Mouse (Mus musculus): ENCODE data around the gene Wfdc12.
"Not testable (repeated sequence)": the region's sequence is repeated elsewhere in the genome, so short reads cannot be mapped to it uniquely, and the experiment has no call there.

Wfdc12 gene

DNA sequence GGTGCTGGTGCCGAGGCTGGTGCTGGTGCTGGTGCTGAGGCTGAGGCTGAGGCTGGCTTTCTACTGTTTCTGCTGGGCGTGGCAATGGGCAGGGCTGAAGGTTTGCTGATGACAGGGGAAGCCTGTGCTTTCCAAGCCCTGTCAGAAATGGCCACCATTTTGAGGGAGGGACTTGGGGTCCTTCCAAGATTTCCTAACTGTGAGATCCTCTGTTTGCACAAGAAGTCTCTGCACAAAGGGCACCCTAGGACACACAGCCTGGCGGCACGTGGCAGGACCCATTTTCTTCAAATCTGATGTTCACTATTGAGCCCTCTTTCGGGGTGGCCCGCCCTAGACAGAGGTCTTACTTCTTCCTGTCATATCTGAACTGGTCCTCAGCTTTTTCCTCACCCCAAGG lies at the start of gene Wfdc12:
TSS of gene Wfdc12 (minus strand) at position 33 of the 400 bp plus-strand sequence.
- no peak for DNase-seq (ENCODE audit: low spot score)

DNA sequence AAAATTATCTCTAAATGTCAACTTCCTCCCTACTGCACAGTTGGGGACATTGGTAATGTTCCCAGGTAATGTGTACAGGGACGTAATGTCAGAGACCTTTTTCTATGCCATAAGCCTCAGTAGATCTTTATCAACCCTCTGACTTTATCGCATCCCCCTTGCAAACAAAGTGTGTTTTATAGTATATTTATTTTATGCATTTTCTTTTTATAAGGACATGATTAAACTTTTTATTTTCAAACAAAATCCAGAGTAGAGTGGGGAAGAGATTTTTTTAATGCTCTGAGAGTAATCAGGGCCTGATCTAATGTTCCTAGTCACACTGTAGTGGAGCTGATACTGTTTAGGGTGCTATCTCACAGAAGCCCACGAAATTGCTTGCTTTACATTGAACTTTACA lies 48.0 kb upstream of the Wfdc12 start, which contains the start of gene Svs2:
TSS of gene Svs2 (minus strand) at position 101 of the 400 bp plus-strand sequence.
- no peak for DNase-seq (ENCODE audit: low spot score)

DNA sequence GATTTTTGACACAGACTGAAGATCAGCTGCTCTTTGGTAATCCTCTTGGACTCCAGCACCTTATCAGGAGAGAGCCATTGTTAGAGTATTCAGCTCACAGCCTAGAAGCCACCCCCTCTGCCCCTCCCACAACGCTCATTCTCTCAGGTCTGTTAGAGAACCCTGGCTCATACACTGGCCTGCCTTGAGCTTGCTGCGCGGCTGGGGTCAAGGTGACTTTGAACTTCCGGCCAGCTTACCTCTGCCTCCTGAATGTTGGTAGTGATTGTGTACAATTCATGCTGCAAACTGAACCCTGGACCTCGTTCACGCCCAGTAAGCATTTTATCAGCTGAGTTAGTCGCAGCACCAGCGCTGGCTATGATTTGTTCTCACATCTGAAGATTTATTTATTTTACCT lies 42.3 kb upstream of the Wfdc12 start:
- DNase-seq (ENCODE audit: low spot score): peak; percentile 27

DNA sequence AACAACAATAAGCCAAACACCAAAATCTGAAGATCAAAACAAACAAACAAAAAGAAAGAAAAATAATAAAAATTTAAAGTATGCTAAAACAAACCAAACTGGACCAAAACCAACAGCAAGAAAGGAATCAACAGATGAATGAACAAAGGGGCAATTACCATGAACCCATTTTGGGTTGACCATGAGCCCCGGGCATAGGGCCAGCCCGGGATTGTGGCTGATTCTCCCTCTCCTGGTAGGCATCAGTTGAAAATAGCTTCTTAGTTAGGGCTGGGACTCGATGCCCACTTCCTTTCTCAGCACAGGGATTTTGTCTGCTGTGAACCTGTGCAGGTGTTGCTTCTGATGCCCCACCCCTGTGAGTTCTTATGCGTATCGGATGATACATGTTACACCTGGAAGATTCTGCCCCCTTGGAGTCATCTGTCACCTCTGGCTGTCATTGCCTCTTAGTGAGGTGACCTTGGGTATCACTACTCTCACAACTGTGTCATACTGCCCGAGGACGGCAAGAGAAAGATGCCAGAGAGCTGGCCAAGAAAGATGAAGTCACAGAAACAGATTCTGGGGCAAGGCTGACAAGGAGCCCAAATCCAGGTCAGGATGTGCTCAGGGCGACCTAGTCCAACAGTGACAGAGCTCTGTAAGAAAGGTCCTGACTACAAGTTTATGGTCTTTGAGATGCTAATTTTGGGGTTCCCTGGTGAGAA lies 38.1 kb upstream of the Wfdc12 start:
- DNase-seq (ENCODE audit: low spot score): no peak

DNA sequence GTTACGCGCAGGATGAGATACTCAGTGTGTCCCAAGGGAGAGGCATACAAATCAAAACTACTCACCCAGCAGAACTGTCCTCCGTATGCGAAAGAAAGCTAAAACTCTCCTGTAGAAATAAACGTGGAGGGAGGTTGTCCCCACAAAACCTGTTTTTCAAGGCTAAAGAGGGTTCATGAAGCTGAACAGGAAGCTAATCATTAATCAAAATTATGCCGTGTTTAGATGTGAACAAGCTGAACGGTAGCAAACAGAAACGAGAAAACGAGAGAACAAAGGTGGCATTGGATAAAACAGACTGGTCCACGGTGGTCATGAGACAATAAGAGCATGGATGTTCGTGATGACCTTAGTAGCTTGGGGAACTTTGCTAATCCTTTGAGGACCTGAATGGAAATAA lies 31.1 kb upstream of the Wfdc12 start, which contains the start of gene Wfdc15b:
TSS of gene Wfdc15b (minus strand) at position 139 of the 400 bp plus-strand sequence.
- DNase-seq (ENCODE audit: low spot score): no peak

DNA sequence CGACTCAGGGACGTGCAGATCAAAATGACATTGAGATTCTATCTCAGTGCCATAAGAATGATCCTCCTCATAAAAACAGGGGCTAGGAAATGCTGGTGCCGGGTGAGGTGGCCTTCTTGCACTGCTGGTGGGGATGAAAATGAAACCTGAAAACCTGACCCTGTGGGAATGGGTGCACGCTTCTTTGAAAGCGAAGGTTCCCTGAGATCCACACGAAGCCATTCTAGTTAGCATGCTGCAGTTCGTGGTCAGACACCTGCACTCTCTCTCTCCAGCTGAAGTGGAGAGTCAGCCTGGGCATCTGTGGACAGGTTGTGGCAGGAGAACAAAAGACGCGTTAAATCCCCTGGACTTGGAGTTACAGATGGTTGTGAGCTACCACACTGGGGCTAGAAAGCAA lies 28.9 kb upstream of the Wfdc12 start:
- no peak for DNase-seq (ENCODE audit: low spot score)

DNA sequence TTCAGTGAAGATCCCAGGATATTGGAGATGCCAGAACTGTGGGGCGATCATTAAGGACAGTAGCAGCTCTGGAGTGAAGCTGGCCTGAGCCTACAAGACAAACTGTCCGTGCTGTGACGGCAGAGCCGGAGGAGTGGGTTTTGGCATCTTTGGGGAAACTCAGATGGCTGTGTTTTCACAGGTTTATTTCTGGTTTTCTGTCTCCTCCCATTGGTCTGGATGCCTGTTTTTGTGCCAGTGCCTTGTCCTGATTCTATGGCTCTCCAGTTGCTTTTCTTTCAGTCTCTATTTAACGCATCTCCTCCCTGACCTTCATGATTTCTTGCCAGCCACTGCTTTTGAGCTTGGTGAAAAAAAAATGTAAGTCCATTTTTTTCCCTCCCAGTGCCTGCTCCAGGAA lies 22.3 kb upstream of the Wfdc12 start:
- no peak for DNase-seq (ENCODE audit: low spot score)

DNA sequence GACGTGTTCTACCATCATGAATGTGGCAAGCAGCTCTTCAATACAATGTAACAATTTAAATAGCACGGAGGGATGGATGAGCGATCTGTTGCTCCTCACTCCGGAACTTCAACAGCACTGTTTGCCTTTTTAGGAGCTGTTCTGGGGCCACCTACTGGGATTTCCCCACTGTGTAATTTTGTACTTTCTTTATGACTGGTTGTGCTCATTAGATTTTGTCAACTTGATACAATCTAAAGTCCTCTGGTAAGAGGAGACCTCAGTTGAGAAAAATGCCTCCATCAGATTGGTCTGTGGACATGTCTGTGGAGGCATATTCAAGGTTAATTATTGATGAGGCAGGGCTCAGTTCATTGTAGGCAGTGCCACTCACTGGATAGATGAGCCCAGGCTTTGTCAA lies 20.5 kb upstream of the Wfdc12 start:
- DNase-seq (ENCODE audit: low spot score): no peak

DNA sequence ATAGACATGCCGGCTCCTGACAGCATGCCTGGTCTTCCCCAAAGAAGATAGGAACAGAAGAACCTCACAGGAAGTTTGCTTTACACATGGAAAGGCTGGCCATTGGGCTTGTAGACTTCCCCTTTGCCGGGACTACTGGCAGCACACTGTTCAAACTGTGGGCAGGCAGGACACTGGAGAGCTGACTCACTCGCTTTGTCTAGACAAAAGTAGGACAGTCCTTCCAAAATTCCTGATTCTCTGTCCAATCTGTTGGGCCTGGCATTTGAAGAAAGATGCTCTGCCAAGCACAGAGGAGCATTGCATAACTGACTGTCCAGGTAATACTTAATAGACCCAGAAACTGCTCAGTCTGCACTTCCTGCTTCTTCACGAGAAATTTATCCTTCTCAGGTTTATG lies 16.3 kb upstream of the Wfdc12 start:
- no peak for DNase-seq (ENCODE audit: low spot score)

DNA sequence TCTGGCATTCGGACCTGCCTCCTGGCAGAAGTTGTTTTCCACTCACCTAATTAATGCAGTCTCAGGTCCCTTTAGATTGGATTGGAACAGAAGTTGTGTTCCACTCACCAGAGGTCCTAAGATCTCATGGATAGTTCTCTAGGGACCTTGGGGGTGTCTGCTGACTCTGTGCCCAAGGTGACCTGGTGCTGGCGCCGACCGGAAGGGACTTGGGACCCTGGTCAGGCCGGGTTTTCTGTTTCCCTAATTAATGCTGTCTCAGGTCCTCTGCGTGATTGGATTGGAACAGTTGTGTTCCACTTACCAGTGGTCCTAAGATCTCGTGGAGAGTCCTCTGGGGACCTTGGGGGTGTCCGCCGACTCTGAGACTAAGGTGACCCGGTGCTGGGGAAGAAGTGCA lies 15.6 kb upstream of the Wfdc12 start:
- DNase-seq (ENCODE audit: low spot score): not testable (repeated sequence)

DNA sequence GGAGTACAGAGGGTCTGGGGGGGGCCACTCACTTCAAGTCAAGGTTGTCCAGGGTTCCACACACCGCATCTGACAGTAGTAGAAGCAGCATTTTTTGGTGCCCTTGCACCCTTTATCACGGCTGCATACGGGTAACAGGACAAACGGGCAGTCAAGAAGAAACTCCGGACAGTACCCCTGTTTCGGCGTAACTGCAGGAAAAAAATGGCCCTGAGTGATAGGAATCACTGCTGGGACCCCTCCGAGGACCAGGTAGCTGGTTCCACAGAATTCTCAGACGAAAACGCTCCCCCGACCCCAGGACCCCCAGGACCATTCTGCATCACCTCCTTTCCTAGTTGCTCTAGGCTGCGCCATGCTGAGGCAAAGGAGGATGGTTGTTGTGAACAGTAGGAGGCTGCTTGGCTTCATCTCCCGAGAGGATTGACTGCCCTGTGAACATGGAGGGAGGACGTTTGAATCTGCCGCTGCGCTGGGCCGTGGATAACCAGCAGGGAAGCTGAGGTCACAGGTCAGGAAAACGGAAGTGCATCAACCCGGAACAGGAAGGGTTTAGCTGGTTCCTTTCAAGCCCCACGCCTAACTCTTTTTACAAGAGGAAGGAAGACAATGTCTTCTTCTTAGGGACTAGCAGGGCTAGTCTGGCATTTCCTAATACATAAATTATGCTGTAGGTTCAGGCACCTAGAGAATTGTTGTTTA lies 9.4 kb upstream of the Wfdc12 start, which contains the start of gene Wfdc15a:
TSS of gene Wfdc15a (minus strand) at position 505 of the 702 bp plus-strand sequence.
- DNase-seq (ENCODE audit: low spot score): no peak

DNA sequence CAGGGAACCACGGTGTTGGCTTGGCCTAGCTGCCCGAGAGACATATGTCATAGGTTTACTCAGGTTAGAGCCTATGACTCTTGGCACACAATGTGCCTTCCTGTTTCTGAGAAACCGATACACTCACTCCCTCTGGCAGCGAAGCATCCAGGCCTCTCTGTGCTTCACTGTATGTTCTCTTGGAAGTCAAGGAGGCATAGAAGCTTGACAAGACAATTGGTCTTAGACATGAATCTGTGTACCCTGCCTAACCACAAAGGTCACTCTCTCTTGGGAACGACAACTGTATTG lies 6.2 kb upstream of the Wfdc12 start:
- DNase-seq (ENCODE audit: low spot score): no peak

DNA sequence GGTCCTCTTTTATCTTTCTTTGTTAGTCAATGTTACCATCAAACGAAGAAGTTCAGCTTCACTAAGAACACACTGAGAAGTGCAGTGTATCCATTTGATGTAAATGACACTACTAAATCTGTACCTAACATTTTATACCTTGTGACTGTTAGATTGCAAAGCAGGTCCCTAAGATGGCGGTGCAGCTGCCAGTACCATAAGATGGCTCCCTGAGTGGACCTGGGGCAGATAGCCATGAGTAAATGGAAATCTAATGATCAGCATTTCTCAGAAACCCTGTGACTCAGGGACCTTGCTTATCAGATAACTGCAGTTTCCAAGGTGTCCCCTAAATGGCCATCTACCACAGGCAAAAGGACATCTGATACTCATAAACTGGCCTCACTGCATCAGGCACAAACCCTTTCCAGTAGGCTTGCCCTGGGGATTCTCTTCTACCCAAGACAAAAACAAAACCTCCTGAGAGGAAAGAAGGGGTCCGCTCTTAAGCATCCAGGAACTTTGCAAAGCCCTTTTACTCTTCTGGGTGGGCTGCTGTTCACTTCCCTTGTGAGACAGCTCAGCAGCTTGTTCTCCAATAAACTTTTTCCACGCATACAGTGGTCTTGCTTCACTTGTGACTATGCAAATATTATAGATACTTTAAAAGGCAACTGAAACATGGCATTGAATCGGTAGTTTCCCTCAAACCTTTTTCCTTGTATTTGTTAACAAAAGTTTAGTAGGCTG lies 5.7 kb upstream of the Wfdc12 start:
- no peak for DNase-seq (ENCODE audit: low spot score)

DNA sequence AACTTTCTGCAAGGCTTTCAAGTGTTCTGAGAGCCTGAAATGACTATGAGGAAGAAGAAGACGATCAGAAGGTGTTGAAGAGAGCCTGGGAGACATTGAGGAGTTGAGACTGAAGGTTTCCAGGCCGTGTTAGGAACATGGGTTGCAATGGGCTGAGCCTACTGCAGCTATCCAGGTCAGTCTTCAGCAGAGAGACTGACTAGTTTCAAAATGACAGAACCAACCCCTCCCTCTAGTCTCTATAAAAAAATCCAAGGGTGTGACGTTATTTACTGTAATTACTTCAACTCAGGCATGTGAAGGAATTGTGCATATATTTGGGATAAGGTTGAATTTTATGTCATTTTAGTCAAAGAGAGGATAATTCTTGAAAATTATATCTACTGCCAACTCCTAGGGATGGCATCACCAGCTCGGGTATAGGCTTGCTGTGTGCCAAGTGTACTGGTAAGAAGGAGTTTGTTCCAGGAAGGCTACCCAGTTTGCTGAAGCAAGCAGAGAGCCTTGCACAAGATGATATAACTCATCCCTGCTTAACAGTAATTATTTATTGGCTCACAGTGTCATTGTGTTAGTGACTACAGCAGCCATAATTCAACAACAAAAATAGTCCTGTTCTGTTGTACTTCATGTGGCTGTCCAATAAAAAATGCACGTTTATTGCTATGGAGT lies 4.7 kb upstream of the Wfdc12 start:
- no peak for DNase-seq (ENCODE audit: low spot score)

DNA sequence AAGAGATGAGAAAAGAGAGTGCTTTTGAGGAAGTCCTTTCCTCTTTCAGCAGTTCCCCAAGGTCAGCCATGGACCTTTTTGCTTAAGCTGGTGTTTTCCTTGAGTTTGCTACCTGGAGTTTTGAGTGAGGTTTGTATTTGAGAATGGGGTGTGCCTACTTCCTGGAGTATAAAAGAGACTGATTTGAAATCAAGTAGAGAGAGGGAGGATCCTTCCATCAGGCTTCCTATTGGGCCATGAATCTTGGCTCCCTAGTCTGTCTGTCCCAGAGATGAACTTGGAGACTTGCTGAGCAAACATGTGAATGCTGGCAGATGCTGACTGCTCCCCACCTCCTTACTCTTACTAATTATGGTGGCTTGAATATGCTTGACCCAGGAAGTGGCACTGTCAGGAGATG lies 1.9 kb upstream of the Wfdc12 start:
- DNase-seq (ENCODE audit: low spot score): no peak

DNA sequence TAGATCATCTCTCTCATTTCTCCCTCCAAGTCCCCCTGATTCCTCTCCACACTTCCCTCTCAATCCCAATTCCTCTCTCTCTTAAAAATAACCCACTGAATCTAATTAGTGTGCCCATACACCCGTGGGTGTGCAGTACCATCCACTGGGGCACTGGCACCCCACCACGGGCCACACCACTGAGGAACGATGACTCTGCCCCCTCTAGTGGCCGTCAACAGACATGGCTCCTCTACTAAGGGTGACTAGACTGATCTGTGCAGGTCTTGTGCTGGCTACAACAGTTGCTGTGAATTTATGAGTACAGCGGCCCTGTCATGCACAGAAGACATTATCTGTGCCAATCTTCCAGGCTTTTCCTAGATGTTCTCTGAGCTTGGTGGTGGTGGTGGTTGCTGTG lies 1.7 kb downstream of the Wfdc12 start:
- no peak for DNase-seq (ENCODE audit: low spot score)

DNA sequence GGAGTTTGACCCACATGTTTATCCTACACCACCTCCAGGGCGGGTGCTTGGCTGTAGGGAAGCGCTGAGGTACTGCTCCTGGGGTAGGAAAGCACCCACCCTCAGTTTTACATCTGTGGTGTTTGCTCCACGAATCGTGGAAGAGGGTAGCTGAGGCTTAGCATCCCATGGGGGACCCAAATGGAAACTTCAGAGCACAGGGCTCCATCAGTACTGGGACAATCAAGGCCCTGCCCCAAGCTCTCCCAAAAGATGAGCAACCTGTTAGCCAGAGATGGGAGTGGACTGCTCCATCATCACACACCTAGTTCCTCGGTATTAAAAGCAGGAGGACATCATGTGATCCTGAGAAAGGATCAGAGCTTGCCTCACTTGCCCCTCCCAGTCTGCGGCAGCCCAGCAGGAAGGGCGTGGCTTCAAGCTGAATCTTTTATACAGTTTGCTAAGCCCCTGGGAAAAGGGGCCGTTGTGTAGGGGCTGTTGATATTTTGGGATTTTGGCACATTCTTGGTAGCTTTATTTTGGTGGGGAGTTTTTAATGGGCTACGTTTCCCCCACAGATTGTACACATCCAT lies 6.2 kb downstream of the Wfdc12 start:
- DNase-seq (ENCODE audit: low spot score): no peak

DNA sequence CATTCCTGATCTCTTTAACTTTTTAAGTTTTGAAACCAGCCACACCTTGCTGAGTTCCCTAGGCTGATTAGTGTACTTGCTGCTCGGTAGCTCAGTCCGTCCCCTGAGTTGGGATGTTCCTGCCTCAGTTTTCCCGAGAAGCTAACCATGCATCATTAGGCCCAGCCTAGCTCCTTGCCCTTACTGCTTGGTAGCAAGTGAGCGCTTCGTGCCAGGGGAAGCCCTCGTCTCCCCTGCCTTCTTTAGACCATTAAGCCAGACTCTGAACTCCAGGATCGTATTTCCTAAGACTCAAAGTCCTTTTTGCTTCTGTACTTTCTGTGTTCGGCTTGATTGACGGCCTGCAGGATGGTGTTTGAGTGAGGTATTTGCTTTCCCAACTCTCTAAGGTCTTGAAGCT lies 7.1 kb downstream of the Wfdc12 start:
- no peak for DNase-seq (ENCODE audit: low spot score)

DNA sequence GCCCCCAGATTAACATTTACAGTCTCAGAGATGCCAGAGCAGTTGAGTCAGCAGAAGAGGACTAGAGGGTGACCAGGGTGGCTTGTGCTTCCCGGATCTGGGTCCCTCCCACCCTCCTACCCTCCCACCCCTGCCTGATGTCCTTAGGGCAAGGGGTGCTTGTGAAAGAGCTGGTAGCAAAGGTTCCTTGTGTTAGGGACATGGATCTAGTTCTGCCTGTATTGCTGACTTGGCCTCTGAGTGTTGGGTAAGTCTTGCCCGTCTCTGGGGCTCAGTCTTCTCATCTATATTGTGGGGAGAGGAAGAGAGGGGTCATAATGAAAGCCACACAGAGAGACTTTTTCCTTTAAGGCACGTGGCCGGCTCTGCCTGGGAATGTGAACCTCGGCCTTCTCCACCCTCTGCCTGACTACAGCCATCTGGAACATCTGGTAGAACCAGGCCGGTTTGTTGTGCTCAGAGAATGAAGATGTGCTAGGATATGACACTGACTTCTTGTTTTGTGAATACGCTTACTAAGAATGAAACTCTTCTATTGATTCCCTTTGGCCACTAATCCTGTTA lies 7.6 kb downstream of the Wfdc12 start, which contains the start of gene Wfdc5:
TSS of gene Wfdc5 (minus strand) at position 51 of the 564 bp plus-strand sequence.
- DNase-seq (ENCODE audit: low spot score): no peak

DNA sequence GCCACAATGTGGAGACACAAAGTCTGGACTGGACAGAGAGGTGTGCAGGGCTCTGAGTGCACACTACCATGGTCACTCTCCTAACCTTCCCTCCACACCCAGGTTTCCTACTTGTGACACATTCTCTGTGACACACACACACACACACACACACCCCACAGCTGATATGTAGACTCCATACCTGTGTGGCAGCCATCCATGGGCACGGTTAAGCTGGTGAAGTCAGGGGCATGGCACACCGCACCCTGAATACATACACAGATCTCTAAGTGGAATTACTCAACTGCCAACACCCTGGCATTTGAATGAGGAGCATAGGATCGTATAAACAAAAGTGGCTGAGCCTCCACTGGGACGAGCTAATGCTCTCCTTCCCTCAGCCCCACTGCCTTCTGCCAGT lies 9.6 kb downstream of the Wfdc12 start:
- no peak for DNase-seq (ENCODE audit: low spot score)

DNA sequence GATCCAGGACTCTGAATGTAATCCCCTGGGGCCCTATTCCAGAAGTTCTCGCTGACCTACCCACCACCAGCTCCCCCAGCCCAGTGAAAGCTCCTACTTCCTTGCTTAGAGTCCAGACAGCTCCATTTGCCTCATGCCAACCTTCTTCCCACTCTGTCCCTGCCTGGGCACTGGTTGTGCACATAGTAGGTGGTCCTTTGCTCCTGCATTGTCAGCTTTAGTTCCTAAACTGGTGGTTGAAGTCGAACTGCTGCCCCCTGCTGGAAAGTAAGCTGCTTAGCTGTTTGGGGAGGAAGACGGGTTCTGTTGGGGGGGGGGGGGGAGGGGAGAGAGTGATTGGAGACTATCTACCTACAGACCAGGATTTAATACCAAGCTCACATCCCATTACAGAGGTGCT lies 10.3 kb downstream of the Wfdc12 start:
- DNase-seq (ENCODE audit: low spot score): no peak

DNA sequence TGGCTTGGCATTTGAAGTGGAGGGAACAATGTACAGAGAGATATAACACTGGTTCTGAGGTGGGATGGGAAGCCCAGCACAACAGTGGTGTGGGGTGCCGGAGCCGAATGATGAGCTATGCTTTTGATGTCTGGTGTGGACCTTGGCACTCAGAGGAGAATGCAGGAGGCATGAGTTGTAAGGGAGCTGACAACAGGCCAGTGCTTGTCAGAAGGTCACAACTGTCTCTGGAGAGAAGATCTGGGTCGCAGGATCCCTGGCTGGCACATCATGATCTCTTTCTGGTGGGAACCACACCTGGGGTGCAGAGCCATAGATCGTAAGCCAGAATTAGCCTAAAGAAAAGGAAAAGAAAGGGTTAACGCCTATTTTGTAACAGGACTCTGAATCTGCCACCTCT lies 12.6 kb downstream of the Wfdc12 start:
- no peak for DNase-seq (ENCODE audit: low spot score)

Data from yolk sac, embryonic 10.5 days (tissue).